Mouse (Mus musculus) left cerebral cortex, adult 2 months (tissue): ENCODE measurements at regions not wholly inside any gene's neighbourhood (a gene's known extent, or its start where the extent isn't known, plus 50 kb on each side); places are given as distances from the start of the nearest gene placed in this dataset.

ENCODE experiments used
- DNase-seq, 2 experiments: peaks; one replicate each; pipeline ENCODE4 v3.0.0; 2021 to 2022; ENCODE audit warnings: low spot score in 2 of 2, mixed read lengths in 1 of 2; ENCODE audit errors: extremely low spot score in 1 of 2
- H3K27ac ChIP-seq: fragments of 200-600 bp; 2 replicates; pipeline ENCODE4 v1.8.1; 2022
- H3K4me3 ChIP-seq: fragments of 200-600 bp; 2 replicates; pipeline ENCODE4 v1.8.1; 2022
- CTCF ChIP-seq: fragments of 200-600 bp; IDR thresholded peaks from 2 replicates; pipeline ENCODE4 v1.8.1; 2022; ENCODE audit warnings: antibody characterized with exemption, mild to moderate bottlenecking, moderate library complexity
- intact Hi-C: fragments of 180-260 bp; cut with DNase I; formaldehyde crosslinking; loops from one replicate; pipeline ENCODE4 v1.15.1; 2025

DNA sequence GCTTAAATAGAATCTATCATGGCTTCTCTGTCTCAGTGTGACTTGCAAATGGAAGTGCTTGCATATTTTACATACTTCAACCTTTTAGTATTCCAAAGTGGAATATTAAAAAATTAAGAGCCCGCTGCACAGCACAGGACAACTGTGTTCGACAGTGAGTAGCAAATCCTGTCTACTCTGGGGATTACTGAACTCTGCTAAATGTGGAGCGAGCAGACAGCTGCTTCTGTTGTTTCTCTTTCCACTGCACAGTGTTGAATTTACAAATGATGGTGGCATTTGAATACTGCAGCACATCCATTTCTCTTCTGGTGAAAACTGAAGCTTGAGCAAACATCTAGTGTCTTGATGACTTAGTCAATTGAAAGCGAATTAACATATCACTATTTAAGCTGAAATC lies 409.2 kb downstream of the Fam198b start:
- intact Hi-C loops = no loop called here
- H3K4me3 ChIP-seq = no peak overlapping the region
- DNase-seq = no peak
- H3K27ac ChIP-seq = no peak overlapping the region
- TF ChIP-seq CTCF = no peak

DNA sequence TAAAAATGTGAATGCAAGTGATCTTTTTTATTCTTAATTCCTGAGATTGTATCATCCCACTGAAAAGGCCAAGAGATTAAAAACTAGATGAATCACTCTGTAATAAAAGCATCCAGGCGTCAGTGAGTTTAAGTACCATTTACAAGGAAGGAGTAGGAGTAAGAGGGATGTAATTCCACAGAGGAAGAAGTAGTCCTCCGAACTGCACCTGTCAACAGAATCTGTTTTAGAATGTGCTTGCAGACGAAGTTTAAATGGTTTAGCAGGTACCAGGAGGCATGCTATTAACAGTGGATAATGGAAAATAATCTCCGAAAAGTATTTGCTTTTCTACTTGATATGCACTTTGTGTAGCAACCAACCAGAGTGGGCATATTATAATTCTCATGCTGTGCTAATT lies 423.3 kb downstream of the Fam198b start:
- no peak for TF ChIP-seq CTCF
- intact Hi-C loops = loop anchor here (5.0 kb wide), 1 partner anchor 115 kb away; no protein-coding TSS in a partner anchor
- DNase-seq = no peak
- peak overlapping the region; percentile 55 for H3K27ac ChIP-seq
- no peak overlapping the region for H3K4me3 ChIP-seq

DNA sequence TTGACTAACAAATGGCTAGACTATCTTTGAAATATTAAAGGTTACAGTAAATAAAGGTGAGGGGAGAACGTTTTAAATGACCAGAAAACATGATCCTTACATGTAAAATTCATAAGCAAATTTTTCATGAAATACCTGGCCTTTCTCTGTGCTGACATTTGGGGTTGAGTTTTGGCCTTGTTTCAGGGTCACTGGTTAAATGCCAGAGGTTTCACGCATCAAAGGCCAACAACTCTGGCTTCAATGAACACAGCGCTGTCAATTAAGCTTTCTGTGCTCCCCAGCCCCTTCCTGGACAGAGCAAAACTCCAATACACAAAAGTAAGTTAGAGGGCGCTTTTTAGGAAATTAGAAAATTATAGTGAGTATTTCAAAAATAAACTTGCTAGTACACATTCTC lies 425.6 kb downstream of the Fam198b start:
- H3K4me3 ChIP-seq = no peak overlapping the region
- H3K27ac ChIP-seq = no peak overlapping the region
- intact Hi-C loops = loop anchor here (5.0 kb wide), 1 partner anchor 112 kb away; no protein-coding TSS in a partner anchor
- TF ChIP-seq CTCF = no peak
- no peak for DNase-seq

DNA sequence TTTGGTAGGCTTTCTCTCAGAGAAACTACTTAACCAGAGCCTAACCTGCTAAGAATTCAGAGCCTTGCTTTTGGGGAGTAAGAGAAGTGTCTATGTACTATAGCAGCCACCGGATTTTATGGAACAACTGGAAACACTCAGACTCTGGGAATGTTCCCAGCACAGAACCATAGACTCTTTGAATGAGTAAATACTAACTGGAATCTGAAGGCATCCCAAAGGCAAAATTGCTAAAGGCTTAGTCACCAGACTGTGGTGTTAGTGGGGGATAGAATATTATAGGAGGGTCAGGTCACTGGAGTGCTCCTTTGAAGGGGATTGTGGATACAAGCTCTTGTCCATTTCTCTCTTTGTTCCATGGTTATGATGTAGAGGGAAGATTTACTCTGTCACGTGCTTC lies 427.4 kb downstream of the Fam198b start:
- Histone ChIP-seq H3K4me3 (no peak overlapping the region), H3K27ac (0 out of 2 replicates have a peak overlapping the region, but pooled peaks have one; percentile 15)
- no peak for DNase-seq
- TF ChIP-seq CTCF = no peak
- intact Hi-C loops = no loop called here

DNA sequence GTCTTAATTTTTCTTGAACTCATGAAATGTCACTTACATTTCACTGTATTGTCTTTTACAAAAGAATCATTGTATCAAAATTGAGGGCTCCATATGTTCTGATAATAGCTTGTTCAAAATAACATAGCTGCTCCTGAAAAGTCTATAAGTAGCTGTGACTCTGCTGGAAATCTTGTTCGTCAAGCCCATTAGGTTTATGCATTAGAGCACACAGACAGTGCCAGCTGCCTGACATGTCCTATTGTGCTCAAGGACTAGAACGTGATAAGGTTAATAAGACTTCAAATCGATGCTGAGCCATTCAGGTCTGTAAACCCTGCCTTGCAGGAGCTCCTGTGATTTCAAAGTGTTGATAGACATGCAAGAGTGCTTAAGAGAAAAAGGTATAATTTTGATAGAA lies 438.0 kb downstream of the Fam198b start:
- no peak for DNase-seq
- no peak overlapping the region for H3K27ac ChIP-seq
- intact Hi-C loops = no loop called here
- no peak for TF ChIP-seq CTCF
- no peak overlapping the region for H3K4me3 ChIP-seq

DNA sequence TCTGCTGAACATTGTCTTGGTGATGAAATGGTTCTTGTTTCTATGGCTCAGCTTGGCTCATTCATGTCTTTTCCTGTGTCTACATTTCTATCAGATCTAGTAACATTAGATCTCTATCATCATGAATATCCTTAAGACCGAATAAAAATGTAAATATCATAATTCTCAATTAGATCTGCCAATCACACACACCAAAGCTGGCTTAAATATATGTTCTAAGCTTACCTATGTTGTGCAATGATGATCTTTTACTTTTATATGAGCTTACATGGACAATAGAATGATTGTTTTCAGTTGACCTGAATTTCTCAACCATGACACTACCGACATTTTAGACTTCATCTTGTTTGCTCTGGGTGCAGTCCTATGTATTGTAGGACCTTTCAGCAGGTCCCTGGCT lies 440.4 kb downstream of the Fam198b start:
- H3K4me3 ChIP-seq = no peak overlapping the region
- no peak overlapping the region for H3K27ac ChIP-seq
- DNase-seq = no peak
- TF ChIP-seq CTCF = no peak
- intact Hi-C loops = no loop called here

DNA sequence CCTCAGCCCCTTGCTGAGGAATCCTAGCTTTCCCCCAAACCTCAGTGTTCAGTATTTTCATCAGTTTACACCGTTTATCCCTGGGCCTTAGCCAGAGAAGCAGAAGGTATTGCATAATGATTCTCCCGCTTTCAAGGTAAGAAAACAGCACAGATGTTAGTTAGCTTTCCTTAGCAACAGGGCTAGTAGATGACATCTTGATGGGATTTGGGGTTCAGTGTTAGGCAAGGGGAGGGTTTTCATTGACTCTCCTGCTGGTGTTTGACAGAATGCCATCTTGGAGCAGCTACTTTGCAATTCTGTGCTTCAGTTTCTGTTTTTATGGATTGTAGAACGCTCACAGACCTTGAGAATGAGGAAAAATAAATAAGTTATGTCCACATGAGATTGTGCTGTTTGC lies 447.4 kb downstream of the Fam198b start:
- H3K27ac ChIP-seq = 0 out of 2 replicates have a peak overlapping the region, but pooled peaks have one; percentile 24
- intact Hi-C loops = no loop called here

DNA sequence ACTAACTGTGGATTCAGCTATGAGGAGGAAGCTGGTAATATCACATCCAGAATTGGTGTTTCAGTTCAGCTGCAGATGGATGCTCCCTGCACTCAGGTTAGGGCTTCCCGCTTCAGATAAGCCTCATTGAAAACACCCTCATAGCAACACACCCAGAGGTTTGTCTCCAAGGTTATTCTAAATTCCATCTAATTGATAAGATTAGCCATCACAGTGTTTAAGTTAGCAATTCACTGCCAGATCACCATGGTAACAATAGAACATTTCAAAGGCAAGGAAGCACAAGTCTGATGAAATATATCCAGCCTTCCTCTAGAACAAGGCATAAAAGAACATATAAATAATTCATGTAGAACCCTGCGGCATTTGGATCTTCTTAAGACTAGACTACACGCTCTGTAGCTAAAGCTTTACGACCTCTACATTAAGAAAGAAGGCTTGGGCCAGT lies 450.1 kb downstream of the Fam198b start:
- peak in 1 of 2 experiments; percentile 23 for DNase-seq
- Histone ChIP-seq H3K27ac (peak overlapping the region; percentile 87), H3K4me3 (no peak overlapping the region)
- intact Hi-C loops = no loop called here
- no peak for TF ChIP-seq CTCF

More for the DNA sequence above, 447.4 kb downstream of the Fam198b start:
- TF ChIP-seq CTCF = no peak
- H3K4me3 ChIP-seq = no peak overlapping the region
- no peak for DNase-seq

DNA sequence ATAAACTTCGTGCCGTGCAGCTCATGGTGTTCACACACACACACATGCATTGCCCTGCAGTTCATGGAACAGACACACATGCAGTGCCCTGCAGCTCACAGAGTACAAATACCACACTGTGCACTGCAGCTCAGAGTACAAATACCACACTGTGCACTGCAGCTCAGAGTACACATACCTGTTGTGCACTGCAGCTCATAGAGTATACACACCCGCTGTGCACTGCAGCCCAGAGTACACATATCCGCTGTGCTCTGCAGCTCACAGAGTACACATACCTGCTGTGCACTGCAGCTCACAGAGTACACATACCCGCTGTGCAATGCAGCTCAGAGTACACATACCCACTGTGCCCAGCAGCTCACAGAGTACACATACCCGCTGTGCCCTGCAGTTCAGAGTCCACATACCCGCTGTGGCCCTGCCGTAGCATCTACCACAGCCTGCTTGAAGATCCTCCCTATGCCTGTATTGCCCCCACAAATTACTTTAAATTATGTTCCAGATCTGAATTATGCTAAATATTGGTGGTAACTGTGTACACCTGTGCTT lies 451.9 kb downstream of the Fam198b start:
- Histone ChIP-seq H3K4me3 (no peak overlapping the region), H3K27ac (no peak overlapping the region)
- intact Hi-C loops = no loop called here
- no peak for TF ChIP-seq CTCF
- DNase-seq = no peak

DNA sequence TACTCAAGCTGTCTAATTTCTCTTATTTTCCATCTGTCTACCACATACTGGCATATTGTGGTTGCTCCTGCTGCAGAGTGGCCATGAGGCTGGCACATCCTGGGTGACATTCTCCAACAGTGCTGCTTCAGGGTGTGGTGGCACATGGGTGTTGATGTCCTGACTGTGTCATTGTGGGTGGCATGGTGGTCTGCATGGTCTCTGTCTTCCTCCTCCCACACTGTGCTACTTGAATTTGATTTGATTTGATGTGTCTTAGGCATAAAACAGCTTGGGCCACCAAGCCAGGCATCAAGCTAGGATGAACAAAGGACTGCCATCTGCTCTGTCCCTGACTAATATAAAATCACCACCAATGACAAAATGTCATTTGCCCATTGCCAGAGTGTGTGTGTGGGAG lies 434.7 kb downstream of the Gria2 start:
- intact Hi-C loops = no loop called here
- no peak for DNase-seq
- Histone ChIP-seq H3K27ac (no peak overlapping the region), H3K4me3 (no peak overlapping the region)
- no peak for TF ChIP-seq CTCF

DNA sequence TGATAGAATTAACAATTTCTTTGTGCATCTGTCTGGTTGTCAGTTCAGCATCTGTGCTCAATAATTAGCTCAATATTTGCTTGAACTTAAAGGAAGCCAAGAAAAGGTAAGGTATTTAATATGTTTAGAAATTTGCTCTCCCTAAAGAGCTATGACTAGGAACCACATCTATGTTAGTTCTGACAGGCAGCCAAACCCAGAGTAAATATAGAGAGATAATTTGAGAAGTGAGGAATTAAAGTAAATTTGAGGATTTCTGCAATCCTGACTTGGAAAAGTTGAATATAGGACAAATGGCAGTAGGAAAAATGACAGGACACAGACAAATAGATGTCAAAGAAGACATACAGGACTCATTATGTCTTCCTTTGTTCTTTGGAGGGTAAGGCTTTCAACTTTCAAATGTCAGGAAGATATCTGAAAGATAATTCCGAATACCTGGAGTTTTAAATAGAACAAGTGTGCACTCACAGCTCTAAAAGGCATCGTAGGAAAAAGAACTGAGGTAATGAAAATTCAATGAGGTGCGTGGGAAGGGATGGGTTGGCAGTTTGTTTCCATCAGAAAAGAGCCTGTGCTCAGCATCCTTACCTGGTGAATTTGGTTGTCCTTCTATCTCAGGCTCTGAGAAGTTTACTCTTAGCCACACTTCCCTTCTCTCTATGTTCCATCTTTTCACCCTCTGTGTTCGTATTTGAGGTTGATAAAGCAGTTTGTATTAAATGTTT lies 433.3 kb downstream of the Gria2 start:
- intact Hi-C loops = loop anchor here (1.0 kb wide), 1 partner anchor 165 kb away; no protein-coding TSS in a partner anchor
- Histone ChIP-seq H3K27ac (peak overlapping the region; percentile 74), H3K4me3 (no peak overlapping the region)
- no peak for TF ChIP-seq CTCF
- DNase-seq = no peak

DNA sequence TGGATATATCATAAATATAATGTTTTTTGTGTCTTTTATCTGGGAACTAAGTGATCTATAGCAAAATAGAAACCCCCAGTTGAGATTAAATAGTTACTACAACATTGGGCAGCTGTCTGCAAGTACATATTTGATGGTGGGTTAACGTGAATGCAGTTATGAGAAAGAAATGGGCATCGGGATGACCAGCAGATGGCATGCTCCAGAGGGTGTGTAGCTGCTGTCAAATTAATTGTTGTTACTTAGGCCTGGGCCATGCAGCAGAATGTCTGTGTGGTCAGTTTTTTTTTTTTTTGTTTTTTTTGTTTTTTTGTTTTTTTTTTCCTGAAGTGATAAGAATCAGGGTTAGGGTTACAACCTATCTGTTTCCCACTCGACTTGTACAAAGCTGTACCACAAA lies 430.2 kb downstream of the Gria2 start:
- no peak; the same call in 1 of the 2 replicates for TF ChIP-seq CTCF
- Histone ChIP-seq H3K4me3 (no peak overlapping the region), H3K27ac (no peak overlapping the region)
- intact Hi-C loops = no loop called here
- DNase-seq = no peak

DNA sequence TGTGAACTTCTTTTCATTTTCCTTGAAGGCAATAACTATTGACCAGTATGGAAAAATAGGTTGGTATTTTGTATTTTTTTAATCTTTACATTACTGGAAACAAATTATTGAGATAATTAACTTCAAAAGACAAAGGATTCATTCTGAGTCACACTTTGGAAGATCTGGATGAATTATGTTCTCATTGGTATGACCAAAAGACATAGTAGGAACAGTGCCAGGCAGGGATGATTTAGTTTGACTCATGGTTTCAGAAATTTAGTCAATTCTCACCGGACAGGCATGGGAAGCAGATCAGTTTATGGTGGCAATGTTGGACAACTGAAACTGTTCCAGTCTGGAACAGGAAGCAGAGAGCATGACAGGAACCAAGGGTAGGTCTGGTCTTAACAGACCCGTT lies 416.6 kb downstream of the Gria2 start:
- intact Hi-C loops = no loop called here
- no peak for TF ChIP-seq CTCF
- Histone ChIP-seq H3K4me3 (no peak overlapping the region), H3K27ac (no peak overlapping the region)
- DNase-seq = no peak
